ENCODE assay signal across 30 mouse cellular contexts in the genomic region with DNA sequence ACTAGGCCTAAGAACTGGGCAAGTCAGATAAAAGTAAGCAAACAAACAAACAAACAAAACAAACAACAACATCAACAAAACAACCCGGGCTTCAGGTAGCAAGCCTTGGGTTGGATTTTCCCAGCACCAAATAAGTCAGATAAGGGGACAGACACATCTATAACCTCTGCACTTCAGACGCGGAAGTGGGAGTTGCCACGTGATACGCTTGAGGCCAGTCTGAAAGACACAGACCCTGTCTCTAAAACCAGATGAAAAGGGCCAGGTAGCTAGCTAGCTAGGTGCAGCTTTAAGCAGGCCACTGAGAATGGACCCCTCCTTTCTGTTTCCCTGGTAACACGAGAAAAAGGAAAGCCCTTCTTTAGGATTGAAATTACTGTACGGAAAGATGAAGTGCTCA.
"Had no signal": no experiment of that assay in that cellular context is flagged by ENCODE, and none has a peak within 500 bp of the region (broad histone marks: within the 10 kb centered on the region; RNA-seq: fewer than 3 reads in every experiment).

No protein-coding gene starts in this region.

- H3K4me3 ChIP-seq: heart, embryonic 10.5 days; heart, embryonic 12.5 days; heart, embryonic 13.5 days; heart, embryonic 15.5 days; hindbrain, embryonic 10.5 days; hindbrain, embryonic 12.5 days; hindbrain, embryonic 13.5 days; hindbrain, embryonic 15.5 days; intestine, embryonic 15.5 days; kidney, embryonic 15.5 days; layer of hippocampus, adult 2 months; left cerebral cortex, adult 2 months had no signal

- H3K4me1 ChIP-seq: heart, embryonic 10.5 days; heart, embryonic 12.5 days; heart, embryonic 13.5 days; heart, embryonic 15.5 days; hindbrain, embryonic 12.5 days; hindbrain, embryonic 15.5 days; intestine, embryonic 15.5 days; kidney, embryonic 15.5 days had no signal

- H3K36me3 ChIP-seq: heart, embryonic 10.5 days; heart, embryonic 12.5 days; heart, embryonic 13.5 days; heart, embryonic 15.5 days; hindbrain, embryonic 10.5 days; hindbrain, embryonic 12.5 days; hindbrain, embryonic 13.5 days; hindbrain, embryonic 15.5 days; intestine, embryonic 15.5 days; kidney, embryonic 15.5 days had no signal

- H3K9ac ChIP-seq: heart, embryonic 12.5 days; heart, embryonic 13.5 days; heart, embryonic 15.5 days; hindbrain, embryonic 12.5 days; hindbrain, embryonic 13.5 days; hindbrain, embryonic 14.5 days; hindbrain, embryonic 15.5 days; intestine, embryonic 15.5 days; kidney, embryonic 15.5 days had no signal

- H3K9me3 ChIP-seq: heart, embryonic 10.5 days; heart, embryonic 12.5 days; heart, embryonic 13.5 days; heart, embryonic 15.5 days; hindbrain, embryonic 10.5 days; hindbrain, embryonic 12.5 days; hindbrain, embryonic 13.5 days; hindbrain, embryonic 15.5 days; intestine, embryonic 15.5 days; kidney, embryonic 15.5 days had no signal

- H3K27me3 ChIP-seq: heart, embryonic 12.5 days; heart, embryonic 13.5 days; heart, embryonic 15.5 days; hindbrain, embryonic 12.5 days; hindbrain, embryonic 15.5 days; intestine, embryonic 15.5 days; kidney, embryonic 15.5 days had no signal

- DNase-seq: heart, postnatal 10 days; heart, postnatal 14 days; heart, postnatal 36 days; heart, postnatal 4 days; kidney, adult 11 months; kidney, adult 18-20 months; kidney, adult 2 months; kidney, adult 8-10 months; kidney, postnatal 10 days; kidney, postnatal 14 days; kidney, postnatal 25 days; kidney, postnatal 36 days; layer of hippocampus, adult 9-11 months; layer of hippocampus, postnatal 36 days had no signal

- H3K4me2 ChIP-seq: heart, embryonic 11.5 days; heart, embryonic 12.5 days; heart, embryonic 13.5 days; heart, embryonic 15.5 days; hindbrain, embryonic 12.5 days; hindbrain, embryonic 13.5 days; hindbrain, embryonic 14.5 days; hindbrain, embryonic 15.5 days; intestine, embryonic 15.5 days; kidney, embryonic 15.5 days had no signal

- H3K27ac ChIP-seq: heart, embryonic 10.5 days; heart, embryonic 13.5 days; heart, embryonic 15.5 days; hindbrain, embryonic 10.5 days; hindbrain, embryonic 12.5 days; hindbrain, embryonic 13.5 days; hindbrain, embryonic 14.5 days; hindbrain, embryonic 15.5 days; hindbrain, postnatal 0 days; intestine, embryonic 15.5 days; kidney, embryonic 15.5 days; kidney, postnatal 0 days; layer of hippocampus, adult 2 months; left cerebral cortex, adult 2 months had no signal
